ENCODE assay signal across 8 mouse cellular contexts in the genomic region with DNA sequence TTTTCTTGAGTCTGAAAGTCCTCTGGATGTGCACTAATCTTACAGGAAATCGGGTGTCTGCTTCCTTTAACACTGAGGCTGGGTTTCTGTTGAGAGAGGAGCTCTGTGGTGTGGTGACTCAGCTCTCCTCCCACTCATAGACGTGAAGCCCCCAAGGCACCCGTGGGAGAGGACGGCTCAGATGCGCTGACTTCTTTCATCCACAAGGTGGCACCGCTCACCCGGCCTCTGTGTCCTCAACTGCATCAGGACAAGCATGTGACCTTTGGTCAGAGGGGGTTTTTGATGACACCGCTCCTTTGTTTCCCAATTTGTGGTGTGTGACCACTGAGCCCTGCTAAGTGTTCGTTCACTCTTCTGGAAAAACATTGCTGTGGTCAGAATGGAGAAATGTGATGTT. TPM values are rescaled to one million over a fixed set of nuclear protein-coding genes. Genes with fewer than 3 reads are reported as not detected.
DNase-seq lines count a peak whose midpoint lies in the region; ATAC-seq and TF ChIP-seq lines count a peak whose summit lies in the region.
"Had no signal": no experiment of that assay in that cellular context is flagged by ENCODE, and none has a peak within 500 bp of the region (broad histone marks: within the 10 kb centered on the region; RNA-seq: fewer than 3 reads in every experiment).

No protein-coding gene starts in this region.

- H3K27me3 ChIP-seq in kidney, embryonic 15.5 days = no peaks in the 10 kb centered on the region
- H3K27me3 ChIP-seq in lung, postnatal 0 days (replicated peaks; ENCODE audit: insufficient read depth, low read length) = no peaks in the 10 kb centered on the region
- H3K27me3 ChIP-seq in forebrain, embryonic 15.5 days = no peaks in the 10 kb centered on the region
- H3K27me3 ChIP-seq: embryonic facial prominence, embryonic 13.5 days had no signal

- H3K36me3 ChIP-seq in kidney, embryonic 15.5 days = peaks cover 8% of the 10 kb centered on the region
- no peaks in the 10 kb centered on the region; the same call in 1 of the 2 replicates for H3K36me3 ChIP-seq in lung, postnatal 0 days (ENCODE audit: insufficient read depth, low read length)
- 0 out of 2 replicates have a peak, but pooled peaks cover 4% of the 10 kb centered on the region for H3K36me3 ChIP-seq in forebrain, embryonic 15.5 days

- TF ChIP-seq EP300 in lung, postnatal 0 days (IDR thresholded peaks at IDR 0.05) = no peak

- peak; percentile 62 for TF ChIP-seq CTCF in lung, postnatal 0 days (IDR thresholded peaks at IDR 0.05)

- H3K4me3 ChIP-seq in kidney, embryonic 15.5 days (replicated peaks) = no peak overlapping the region
- no peak overlapping the region for H3K4me3 ChIP-seq in lung, postnatal 0 days (ENCODE audit: low read depth, low read length)
- H3K4me3 ChIP-seq in forebrain, embryonic 15.5 days = no peak overlapping the region
- H3K4me3 ChIP-seq: embryonic facial prominence, embryonic 13.5 days had no signal

- ATAC-seq in kidney, embryonic 15.5 days (replicated peaks; ENCODE audit: low FRiP score) = no peak
- no peak for ATAC-seq in lung, postnatal 0 days
- ATAC-seq in forebrain, embryonic 15.5 days (replicated peaks) = no peak

- DNase-seq in kidney, postnatal 14 days = peak; percentile 7
- DNase-seq in CD8-positive naive resting alpha-beta T cell, adult 2 months (ENCODE audit: low read depth in 2 of 2, low spot score in 2 of 2) = peak; percentile 54 to 67
- peak; percentile 86 for DNase-seq in Muller cell, postnatal 12 days (ENCODE audit: inconsistent ontology term)
- DNase-seq in lung, postnatal 0 days (ENCODE audit: low spot score) = peak; percentile 5
- DNase-seq in thymus, postnatal 14 days = peak; percentile 56

- H3K4me1 ChIP-seq in kidney, embryonic 15.5 days = no peaks in the 10 kb centered on the region
- H3K4me1 ChIP-seq in lung, postnatal 0 days (ENCODE audit: insufficient read depth, low read depth, low read length) = no peaks in the 10 kb centered on the region
- no peaks in the 10 kb centered on the region for H3K4me1 ChIP-seq in forebrain, embryonic 15.5 days
- H3K4me1 ChIP-seq: embryonic facial prominence, embryonic 13.5 days had no signal

- no peak overlapping the region for H3K27ac ChIP-seq in kidney, embryonic 15.5 days
- no peak overlapping the region for H3K27ac ChIP-seq in lung, postnatal 0 days (ENCODE audit: low read length)
- H3K27ac ChIP-seq in forebrain, embryonic 15.5 days (replicated peaks) = no peak overlapping the region
- H3K27ac ChIP-seq: embryonic facial prominence, embryonic 13.5 days had no signal

- peaks cover 28% of the 10 kb centered on the region for H3K9me3 ChIP-seq in kidney, embryonic 15.5 days (replicated peaks)
- H3K9me3 ChIP-seq in lung, postnatal 0 days (ENCODE audit: low read length) = peaks cover 4% of the 10 kb centered on the region; the same call in 1 of the 2 replicates
- no peaks in the 10 kb centered on the region; the same call in 1 of the 2 replicates for H3K9me3 ChIP-seq in forebrain, embryonic 15.5 days

- H3K4me2 ChIP-seq in kidney, embryonic 15.5 days = no peak overlapping the region
- no peak overlapping the region for H3K4me2 ChIP-seq in lung, postnatal 0 days (replicated peaks; ENCODE audit: low read depth, low read length)
- H3K4me2 ChIP-seq in forebrain, embryonic 15.5 days (replicated peaks) = no peak overlapping the region
- H3K4me2 ChIP-seq: embryonic facial prominence, embryonic 13.5 days had no signal

- WGBS in kidney, embryonic 15.5 days = 64% methylated on average over 9 of the region's 9 CpGs
- WGBS in lung, postnatal 0 days = 61% methylated on average over 9 of the region's 9 CpGs
- 74% methylated on average over 9 of the region's 9 CpGs for WGBS in forebrain, embryonic 15.5 days

- H3K9ac ChIP-seq in kidney, embryonic 15.5 days = no peak overlapping the region
- H3K9ac ChIP-seq in lung, postnatal 0 days (replicated peaks; ENCODE audit: low read depth) = no peak overlapping the region
- no peak overlapping the region for H3K9ac ChIP-seq in forebrain, embryonic 15.5 days (replicated peaks)
- H3K9ac ChIP-seq: embryonic facial prominence, embryonic 13.5 days had no signal

RNA-seq across cellular contexts. Expression of a gene that starts 10.1 kb away (rescaled TPM):
- 13.6 and 14.1 TPM in 2 replicates for polyA plus RNA-seq in kidney, embryonic 15.5 days (2015; fragmentation: Nextera tagmentation; extraction: Ambion mirVana)
- polyA plus RNA-seq in lung, postnatal 0 days (2015; fragmentation: Nextera tagmentation; extraction: Ambion mirVana) = 28.6 and 34.4 TPM in 2 replicates
- polyA plus RNA-seq in forebrain, embryonic 15.5 days (2015; fragmentation: Nextera tagmentation; extraction: Ambion mirVana) = 10.5 and 11.3 TPM in 2 replicates

Comparison
In these comparisons a context has a peak if more than half of its experiments do, and no peak if none do; other contexts are left out.
1. DNase-seq: peak in every context shown above with its lines; median percentile 86 in Muller cell, postnatal 12 days; 60 in CD8-positive naive resting alpha-beta T cell, adult 2 months; 56 in thymus, postnatal 14 days; 7 in kidney, postnatal 14 days; 5 in lung, postnatal 0 days.